Mouse (Mus musculus) liver, postnatal 0 days (tissue): ENCODE results near the gene Kifc3.
A peak's percentile ranks its signal among the peaks of the same experiment; 100 is the strongest.

Experiments
- CTCF ChIP-seq: sonication (generic); IDR thresholded peaks from 2 replicates; pipeline ENCODE4 v1.5.1; 2016; ENCODE audit warnings: antibody characterized with exemption, low read depth
- EP300 ChIP-seq: IDR thresholded peaks from 2 replicates; pipeline ENCODE4 v1.6.1; 2016; ENCODE audit warnings: antibody characterized with exemption, low read depth, mild to moderate bottlenecking

- TF ChIP-seq CTCF: no peak
- peak; percentile 98 for TF ChIP-seq EP300
Measured at GRCm38 (mm10) chr8:95080381-95081341, 122.0 kb downstream of the Kifc3 start, which contains the start of gene Katnb1.
